Mouse (Mus musculus): ENCODE data around the gene Vegfd. TPM values are rescaled to one million over a fixed set of nuclear protein-coding genes. Genes with fewer than 3 reads are reported as not detected.
A peak's percentile ranks its signal among the peaks of the same experiment; 100 is the strongest.

The Vegfd gene
- polyA plus RNA-seq, 1 experiment, result 58.0 TPM

GRCm38 (mm10) chrX:164379721-164380120 is 6.5 kb downstream of the Vegfd start:
- Histone ChIP-seq H3K4me3 (ENCODE audit: insufficient read depth, low read length) (no peak overlapping the region), H3K27ac (ENCODE audit: insufficient read depth, low read length) (peak overlapping the region; percentile 98), H3K4me1 (ENCODE audit: control insufficient read depth, insufficient read depth, low read length) (peaks cover 11% of the 10 kb centered on the region)
- no peak for TF ChIP-seq POLR2A (IDR thresholded peaks at IDR 0.05; ENCODE audit: low read depth, low read length)
- TF ChIP-seq CTCF (IDR thresholded peaks at IDR 0.05; ENCODE audit: borderline replicate concordance, insufficient read depth, low read length), result no peak

DNA sequence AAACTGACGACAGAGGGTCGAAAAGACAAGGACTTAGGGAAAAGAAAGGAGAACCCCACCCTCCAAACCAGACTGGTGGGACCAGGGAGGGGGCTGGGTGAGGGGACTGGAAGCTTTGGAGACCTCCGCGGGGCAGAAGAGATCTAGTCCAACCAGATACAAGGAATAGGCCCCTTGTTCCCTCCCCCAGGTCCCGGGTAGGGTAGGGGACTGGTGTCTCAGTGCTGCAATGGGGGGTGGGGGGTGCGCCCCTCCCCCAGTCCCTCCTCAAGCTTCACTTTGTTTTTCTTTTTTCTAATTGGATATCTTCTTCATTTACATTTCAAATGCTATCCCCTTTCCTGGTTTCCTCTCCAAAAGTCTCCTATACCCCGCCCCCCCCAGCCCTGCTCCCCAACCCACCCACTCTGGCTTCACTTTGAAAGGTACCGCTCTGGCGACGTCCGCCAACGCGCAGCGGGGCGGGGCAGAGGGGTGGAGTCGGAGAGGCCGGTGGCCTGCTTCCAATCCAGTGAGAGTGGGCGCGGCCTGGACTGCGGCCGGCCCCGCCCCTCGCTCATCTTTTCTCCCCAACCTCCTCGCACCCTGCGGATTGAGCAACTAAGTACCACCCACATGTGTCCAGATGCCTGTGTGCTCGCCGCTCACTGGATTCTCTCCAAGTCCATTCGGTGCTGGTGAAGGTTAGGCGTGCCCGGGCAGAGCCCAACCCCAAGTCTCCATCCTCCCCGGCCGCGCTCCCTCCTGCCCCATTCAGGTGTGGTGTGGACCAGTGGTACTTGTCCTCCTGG is 8.6 kb downstream of the Vegfd start:
- TF ChIP-seq CTCF (IDR thresholded peaks at IDR 0.05; ENCODE audit: borderline replicate concordance, insufficient read depth, low read length) (no peak), POLR2A (IDR thresholded peaks at IDR 0.05; ENCODE audit: low read depth, low read length) (no peak; the same call in 1 of the 2 replicates)
- Histone ChIP-seq H3K4me1 (ENCODE audit: control insufficient read depth, insufficient read depth, low read length) (peaks cover 9% of the 10 kb centered on the region), H3K27ac (ENCODE audit: insufficient read depth, low read length) (peak overlapping the region; percentile 98), H3K4me3 (ENCODE audit: insufficient read depth, low read length) (peak overlapping the region; percentile 7; the same call in 1 of the 2 replicates)

GRCm38 (mm10) chrX:164394091-164394490 is 20.9 kb downstream of the Vegfd start:
- no peaks in the 10 kb centered on the region; the same call in 1 of the 2 replicates for H3K4me1 ChIP-seq (ENCODE audit: control insufficient read depth, insufficient read depth, low read length)
- H3K4me3 ChIP-seq (ENCODE audit: insufficient read depth, low read length), result no peak overlapping the region
- TF ChIP-seq POLR2A (IDR thresholded peaks at IDR 0.05; ENCODE audit: low read depth, low read length), result no peak
- no peak for TF ChIP-seq CTCF (IDR thresholded peaks at IDR 0.05; ENCODE audit: borderline replicate concordance, insufficient read depth, low read length)

GRCm38 (mm10) chrX:164398456-164398855 is 25.3 kb downstream of the Vegfd start:
- no peak overlapping the region for H3K27ac ChIP-seq (ENCODE audit: insufficient read depth, low read length)
- no peak for TF ChIP-seq CTCF (IDR thresholded peaks at IDR 0.05; ENCODE audit: borderline replicate concordance, insufficient read depth, low read length)
- no peak for TF ChIP-seq POLR2A (IDR thresholded peaks at IDR 0.05; ENCODE audit: low read depth, low read length)
- no peaks in the 10 kb centered on the region; the same call in 1 of the 2 replicates for H3K4me1 ChIP-seq (ENCODE audit: control insufficient read depth, insufficient read depth, low read length)
- H3K4me3 ChIP-seq (ENCODE audit: insufficient read depth, low read length), result no peak overlapping the region

More at GRCm38 (mm10) chrX:164394091-164394490, 20.9 kb downstream of the Vegfd start:
- H3K27ac ChIP-seq (ENCODE audit: insufficient read depth, low read length), result peak overlapping the region; percentile 81

DNA sequence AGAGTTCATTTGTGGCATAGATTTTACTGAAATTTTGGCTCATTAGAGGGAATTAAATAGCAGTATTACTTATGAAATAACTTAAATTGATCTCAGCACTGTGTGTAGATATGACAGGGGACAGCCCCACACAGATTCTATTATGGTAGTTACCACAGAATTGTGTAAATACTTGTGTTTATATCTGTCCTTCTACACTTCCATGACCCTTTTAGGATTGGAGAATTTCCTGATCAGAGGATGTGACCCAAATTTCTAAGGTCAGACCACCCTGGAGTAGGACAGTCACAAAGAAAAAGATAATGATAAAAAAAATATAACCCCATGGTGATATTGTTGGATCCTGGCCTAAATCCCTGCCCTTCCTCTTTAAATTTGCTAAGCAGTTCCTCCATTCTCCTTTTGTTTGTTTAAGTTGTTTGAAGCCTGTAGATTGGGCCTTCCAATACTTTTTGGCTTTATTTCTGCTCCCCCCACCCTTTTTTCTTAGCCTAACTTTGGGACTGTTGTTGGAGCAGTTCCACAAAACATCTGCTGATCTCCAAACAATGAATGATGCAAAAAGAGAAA is 32.0 kb downstream of the Vegfd start:
- H3K27ac ChIP-seq (ENCODE audit: insufficient read depth, low read length), result no peak overlapping the region
- TF ChIP-seq POLR2A (IDR thresholded peaks at IDR 0.05; ENCODE audit: low read depth, low read length) (no peak), CTCF (IDR thresholded peaks at IDR 0.05; ENCODE audit: borderline replicate concordance, insufficient read depth, low read length) (no peak)
- no peaks in the 10 kb centered on the region for H3K4me1 ChIP-seq (ENCODE audit: control insufficient read depth, insufficient read depth, low read length)
- H3K4me3 ChIP-seq (ENCODE audit: insufficient read depth, low read length), result no peak overlapping the region

DNA sequence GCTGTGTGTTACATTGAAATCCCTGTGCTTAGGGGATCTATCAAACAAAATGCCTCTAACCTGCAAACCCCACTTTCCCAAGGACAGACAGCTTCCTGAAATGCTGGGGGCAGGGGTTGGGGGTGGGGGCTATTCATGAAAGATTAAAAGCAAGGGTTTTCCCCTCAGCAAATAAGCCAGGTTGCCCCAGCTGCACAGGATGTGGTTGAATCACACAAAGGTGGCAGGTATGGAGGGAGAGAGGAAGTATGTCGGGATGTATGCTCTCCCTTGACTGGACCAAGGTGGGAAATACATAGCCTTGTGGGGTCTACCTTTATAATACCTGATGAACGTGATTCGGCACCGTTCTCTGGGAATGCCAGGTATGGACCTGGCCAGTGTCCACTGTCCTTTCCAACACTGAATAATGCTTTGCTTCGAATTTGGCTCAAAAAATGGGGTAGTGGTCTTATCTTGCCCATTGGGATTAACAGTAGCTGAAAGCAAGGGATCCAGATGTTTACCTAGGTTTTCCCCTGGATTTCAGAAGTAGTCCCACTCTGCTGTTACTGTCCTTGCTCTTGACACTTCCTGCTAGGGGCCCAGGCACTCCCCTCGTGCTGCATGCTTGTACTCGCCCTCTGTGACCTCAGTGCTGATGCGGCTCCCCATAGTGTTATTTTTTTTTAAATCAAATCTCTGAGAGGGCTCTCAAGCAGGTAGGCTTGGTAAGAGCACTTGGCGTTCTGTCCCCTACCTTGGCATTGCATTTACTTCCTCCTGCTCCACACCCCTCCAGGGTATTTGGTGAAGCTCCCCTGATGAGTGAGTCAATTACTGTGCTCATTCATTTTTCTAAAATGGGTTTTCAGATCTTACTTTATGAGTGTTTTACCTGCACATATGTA is 33.2 kb downstream of the Vegfd start:
- Histone ChIP-seq H3K27ac (ENCODE audit: insufficient read depth, low read length) (no peak overlapping the region), H3K4me1 (ENCODE audit: control insufficient read depth, insufficient read depth, low read length) (no peaks in the 10 kb centered on the region), H3K4me3 (ENCODE audit: insufficient read depth, low read length) (no peak overlapping the region)
- TF ChIP-seq CTCF (IDR thresholded peaks at IDR 0.05; ENCODE audit: borderline replicate concordance, insufficient read depth, low read length) (no peak), POLR2A (IDR thresholded peaks at IDR 0.05; ENCODE audit: low read depth, low read length) (no peak)

DNA sequence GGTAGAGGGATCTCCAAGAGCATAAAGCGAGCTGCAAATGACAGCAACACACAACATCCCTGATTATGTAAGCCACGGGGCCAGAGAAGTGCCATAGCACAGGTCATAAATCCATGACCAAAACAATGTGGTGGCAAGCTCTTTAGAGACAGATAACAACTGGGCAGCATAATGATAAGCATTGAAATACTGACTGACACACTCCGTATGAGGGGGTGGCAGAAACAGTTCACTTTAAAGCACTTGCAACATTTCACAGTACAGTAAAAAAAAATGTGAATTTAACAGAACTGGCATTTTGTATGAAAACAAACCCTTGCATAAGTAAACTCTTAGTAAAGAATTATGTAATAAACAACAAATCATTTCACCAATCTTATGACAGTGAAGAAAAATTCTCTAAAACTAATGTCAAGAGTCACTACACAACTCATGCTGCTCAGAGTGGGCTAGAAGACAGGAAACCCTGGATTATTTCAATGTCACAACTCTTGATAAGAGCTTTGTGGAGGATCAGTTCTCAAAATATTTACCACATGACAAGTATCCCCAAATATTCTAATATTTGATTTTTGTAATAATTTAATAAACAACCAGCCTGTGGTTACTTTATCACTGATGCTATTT is 35.2 kb downstream of the Vegfd start:
- no peak overlapping the region for H3K27ac ChIP-seq (ENCODE audit: insufficient read depth, low read length)
- no peaks in the 10 kb centered on the region for H3K4me1 ChIP-seq (ENCODE audit: control insufficient read depth, insufficient read depth, low read length)
- H3K4me3 ChIP-seq (ENCODE audit: insufficient read depth, low read length), result no peak overlapping the region
- TF ChIP-seq CTCF (IDR thresholded peaks at IDR 0.05; ENCODE audit: borderline replicate concordance, insufficient read depth, low read length), result no peak
- no peak for TF ChIP-seq POLR2A (IDR thresholded peaks at IDR 0.05; ENCODE audit: low read depth, low read length)

DNA sequence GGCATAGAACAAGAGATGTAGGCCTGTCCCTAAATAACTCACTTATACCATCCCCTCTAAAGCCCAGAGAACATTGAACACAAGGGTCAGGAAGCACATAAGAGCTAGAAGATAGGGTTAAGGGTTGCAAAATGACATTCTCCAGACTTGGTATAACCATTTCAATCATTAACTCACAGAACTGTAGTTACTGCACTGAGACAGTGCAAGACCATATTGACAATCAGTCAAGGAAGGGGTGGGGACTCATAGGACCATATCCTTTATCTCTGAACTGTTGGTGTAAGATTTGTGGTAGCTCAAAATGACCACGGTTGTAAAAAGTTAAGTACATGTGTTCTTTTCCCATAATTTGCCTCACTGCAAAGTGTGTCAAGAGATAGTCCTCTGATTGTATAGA is 37.4 kb downstream of the Vegfd start:
- TF ChIP-seq CTCF (IDR thresholded peaks at IDR 0.05; ENCODE audit: borderline replicate concordance, insufficient read depth, low read length) (no peak), POLR2A (IDR thresholded peaks at IDR 0.05; ENCODE audit: low read depth, low read length) (no peak)
- Histone ChIP-seq H3K4me3 (ENCODE audit: insufficient read depth, low read length) (no peak overlapping the region), H3K4me1 (ENCODE audit: control insufficient read depth, insufficient read depth, low read length) (no peaks in the 10 kb centered on the region), H3K27ac (ENCODE audit: insufficient read depth, low read length) (no peak overlapping the region)

DNA sequence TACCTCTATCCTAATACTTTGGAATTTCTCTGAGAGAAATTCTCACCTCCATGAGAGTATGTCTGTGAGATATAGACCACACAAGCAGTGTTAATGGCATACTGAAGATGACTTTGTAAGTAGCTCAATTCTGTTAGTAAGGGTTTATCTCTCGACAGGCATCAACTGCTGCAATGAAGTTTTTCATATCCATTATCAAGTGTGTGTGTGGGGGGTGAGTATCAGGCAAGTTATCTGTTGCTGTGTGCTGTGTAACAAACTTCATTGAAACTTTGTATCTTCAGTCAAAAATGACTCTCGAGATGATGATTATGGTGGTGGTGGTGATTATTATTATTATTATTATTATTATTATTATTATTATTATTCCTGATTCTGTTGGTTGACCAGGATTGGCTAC is 43.6 kb downstream of the Vegfd start:
- Histone ChIP-seq H3K27ac (ENCODE audit: insufficient read depth, low read length) (no peak overlapping the region), H3K4me1 (ENCODE audit: control insufficient read depth, insufficient read depth, low read length) (no peaks in the 10 kb centered on the region), H3K4me3 (ENCODE audit: insufficient read depth, low read length) (no peak overlapping the region)
- TF ChIP-seq POLR2A (IDR thresholded peaks at IDR 0.05; ENCODE audit: low read depth, low read length), result no peak
